Mouse (Mus musculus) hindbrain, embryonic 12.5 days (tissue): ENCODE measurements around the gene Cyld. TPM values are rescaled to one million over a fixed set of nuclear protein-coding genes. Genes with fewer than 3 reads are reported as not detected.

Experiments used
- ATAC-seq: fragments of 200-750 bp; cut with Nextera tagmentation; 2 replicates; pipeline ENCODE4 v1.8.0; 2017; ENCODE audit warnings: moderate TSS enrichment; ENCODE audit not compliant: low FRiP score
- H3K27ac ChIP-seq: fragments of 300-500 bp; sonication (generic); 2 replicates; pipeline ENCODE4 v1.5.1; 2016; ENCODE audit warnings: mild to moderate bottlenecking
- H3K27me3 ChIP-seq: fragments of 300-500 bp; sonication (generic); 2 replicates; pipeline ENCODE4 v1.6.1; 2016; ENCODE audit warnings: mild to moderate bottlenecking
- H3K36me3 ChIP-seq: fragments of 300-500 bp; sonication (generic); 2 replicates; pipeline ENCODE4 v1.6.1; 2016; ENCODE audit warnings: mild to moderate bottlenecking
- H3K4me1 ChIP-seq: fragments of 300-500 bp; sonication (generic); 2 replicates; pipeline ENCODE4 v1.6.1; 2016
- H3K4me2 ChIP-seq: fragments of 300-500 bp; sonication (generic); replicated peaks from 2 replicates; pipeline ENCODE4 v1.6.1; 2016; ENCODE audit warnings: mild to moderate bottlenecking
- H3K4me3 ChIP-seq: fragments of 300-500 bp; sonication (generic); 2 replicates; pipeline ENCODE4 v1.5.1; 2016; ENCODE audit warnings: mild to moderate bottlenecking
- H3K9ac ChIP-seq: fragments of 300-500 bp; sonication (generic); 2 replicates; pipeline ENCODE4 v1.6.1; 2016; ENCODE audit warnings: mild to moderate bottlenecking, moderate library complexity
- H3K9me3 ChIP-seq: fragments of 300-500 bp; sonication (generic); replicated peaks from 2 replicates; pipeline ENCODE4 v1.6.1; 2016; ENCODE audit warnings: mild to moderate bottlenecking
- WGBS: fragments of 180-500 bp; shearing (Covaris S2); methylation state at CpG from one replicate; pipeline ENCODE4 v1.1.7; 2016; 5-methylcytosine and 5-hydroxymethylcytosine counted together
- polyA plus RNA-seq: library from polyadenylated mRNA; unstranded; fragments of >200 nt; fragmentation: Nextera tagmentation; extraction: Ambion mirVana; gene quantifications from 2 replicates; pipeline ENCODE4 v1.2.1, GENCODE M21; 2016

The Cyld gene
- polyA plus RNA-seq, 1 experiment from 2014 or later = 18.3 TPM

- no peak for ATAC-seq
- Histone ChIP-seq H3K27ac (no peak overlapping the region), H3K4me2 (no peak overlapping the region), H3K4me1 (no peaks in the 10 kb centered on the region; the same call in 1 of the 2 replicates), H3K4me3 (no peak overlapping the region), H3K27me3 (0 out of 2 replicates have a peak, but pooled peaks cover 9% of the 10 kb centered on the region), H3K9ac (no peak overlapping the region), H3K9me3 (no peaks in the 10 kb centered on the region), H3K36me3 (no peaks in the 10 kb centered on the region)
- WGBS = 63% methylated on average over 7 of the region's 7 CpGs
These were observed 4.9 kb upstream of the Cyld start for GRCm38 (mm10) chr8:88691961-88692360.

DNA sequence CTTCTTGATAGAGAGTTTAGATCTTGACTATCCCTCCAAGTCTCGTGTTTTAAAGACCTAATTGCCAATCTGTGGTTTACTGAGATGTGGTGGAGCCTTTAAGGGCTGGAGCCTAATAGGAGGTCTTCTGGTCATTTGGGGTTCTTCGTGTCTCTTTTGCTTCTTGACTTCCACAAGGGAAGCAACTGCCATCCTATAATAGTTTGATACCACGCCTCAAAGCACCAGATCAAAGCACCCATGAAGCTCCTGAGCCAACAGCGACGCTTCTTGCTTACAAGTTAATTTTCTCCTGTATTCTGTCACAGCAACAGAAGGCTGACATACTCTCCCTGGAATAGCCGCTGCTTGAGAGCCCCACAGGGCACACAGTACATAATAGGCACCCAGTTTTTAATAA, 4.0 kb upstream of the Cyld start:
- peaks cover 4% of the 10 kb centered on the region for H3K4me1 ChIP-seq
- H3K9me3 ChIP-seq = no peaks in the 10 kb centered on the region
- H3K36me3 ChIP-seq = no peaks in the 10 kb centered on the region
- H3K4me3 ChIP-seq = no peak overlapping the region
- no peak for ATAC-seq
- no peak overlapping the region for H3K4me2 ChIP-seq
- no peak overlapping the region for H3K27ac ChIP-seq
- 81% methylated on average over 6 of the region's 6 CpGs for WGBS
- H3K27me3 ChIP-seq = 0 out of 2 replicates have a peak, but pooled peaks cover 9% of the 10 kb centered on the region
- H3K9ac ChIP-seq = no peak overlapping the region

- H3K4me1 ChIP-seq = peaks cover 6% of the 10 kb centered on the region
- no peak overlapping the region for H3K9ac ChIP-seq
- H3K27me3 ChIP-seq = 0 out of 2 replicates have a peak, but pooled peaks cover 9% of the 10 kb centered on the region
- no peak overlapping the region for H3K4me2 ChIP-seq
- ATAC-seq = no peak
- H3K9me3 ChIP-seq = no peaks in the 10 kb centered on the region
- H3K36me3 ChIP-seq = no peaks in the 10 kb centered on the region
- H3K4me3 ChIP-seq = no peak overlapping the region
- WGBS = 70% methylated on average over 4 of the region's 4 CpGs
- no peak overlapping the region for H3K27ac ChIP-seq
These were observed 3.5 kb upstream of the Cyld start for GRCm38 (mm10) chr8:88693376-88693775.

GRCm38 (mm10) chr8:88694291-88694690, 2.5 kb upstream of the Cyld start:
- no peak for ATAC-seq

GRCm38 (mm10) chr8:88696228-88696627, 600 bp upstream of the Cyld start:
- 0 out of 2 replicates have a peak, but pooled peaks have one; percentile 2 for ATAC-seq
- H3K4me1 ChIP-seq = peaks cover 6% of the 10 kb centered on the region
- H3K4me3 ChIP-seq = peak overlapping the region; percentile 73
- H3K4me2 ChIP-seq = peak overlapping the region; percentile 46
- H3K9ac ChIP-seq = no peak overlapping the region
- no peak overlapping the region for H3K27ac ChIP-seq
- H3K9me3 ChIP-seq = no peaks in the 10 kb centered on the region
- WGBS = 26% methylated on average over 7 of the region's 7 CpGs
- 0 out of 2 replicates have a peak, but pooled peaks cover 6% of the 10 kb centered on the region for H3K27me3 ChIP-seq
- no peaks in the 10 kb centered on the region for H3K36me3 ChIP-seq

More at GRCm38 (mm10) chr8:88694291-88694690, 2.5 kb upstream of the Cyld start:
- Histone ChIP-seq H3K27me3 (0 out of 2 replicates have a peak, but pooled peaks cover 9% of the 10 kb centered on the region), H3K36me3 (no peaks in the 10 kb centered on the region), H3K9ac (no peak overlapping the region), H3K27ac (no peak overlapping the region), H3K4me3 (no peak overlapping the region), H3K4me1 (peaks cover 6% of the 10 kb centered on the region), H3K9me3 (no peaks in the 10 kb centered on the region), H3K4me2 (no peak overlapping the region)
- WGBS = 67% methylated on average over 7 of the region's 7 CpGs

DNA sequence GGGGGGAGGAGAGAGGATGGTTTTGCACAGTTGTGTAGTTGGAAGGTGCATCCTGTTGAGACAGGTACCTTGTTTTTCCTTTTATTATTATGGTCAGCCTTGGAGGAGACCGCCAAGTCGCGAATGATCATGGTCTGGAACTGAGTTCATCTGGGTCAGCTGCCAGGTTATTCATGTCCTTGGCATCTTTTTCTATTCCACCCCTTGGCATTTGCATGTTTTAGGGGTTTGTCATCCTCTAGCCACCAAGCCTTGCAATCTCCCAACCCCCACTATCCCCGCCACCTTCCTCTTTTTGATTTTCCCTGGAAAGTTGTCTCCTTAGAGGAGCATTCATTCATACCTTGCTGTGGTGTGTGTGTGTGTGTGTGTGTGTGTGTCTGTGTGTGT, 809 bp downstream of the Cyld start:
- no peak; the same call in 1 of the 2 replicates for ATAC-seq
- H3K36me3 ChIP-seq = no peaks in the 10 kb centered on the region
- peaks cover 6% of the 10 kb centered on the region for H3K4me1 ChIP-seq
- H3K9ac ChIP-seq = peak overlapping the region; percentile 78
- H3K9me3 ChIP-seq = no peaks in the 10 kb centered on the region
- H3K4me3 ChIP-seq = peak overlapping the region; percentile 73
- H3K27ac ChIP-seq = no peak overlapping the region
- WGBS = 27% methylated on average over 4 of the region's 4 CpGs
- H3K4me2 ChIP-seq = peak overlapping the region; percentile 65
- 0 out of 2 replicates have a peak, but pooled peaks cover 6% of the 10 kb centered on the region for H3K27me3 ChIP-seq

- Histone ChIP-seq H3K9ac (peak overlapping the region; percentile 78; the same call in 1 of the 2 replicates), H3K4me3 (peak overlapping the region; percentile 73), H3K27me3 (0 out of 2 replicates have a peak, but pooled peaks cover 6% of the 10 kb centered on the region), H3K9me3 (no peaks in the 10 kb centered on the region), H3K27ac (no peak overlapping the region), H3K4me1 (peaks cover 6% of the 10 kb centered on the region), H3K4me2 (peak overlapping the region; percentile 65), H3K36me3 (no peaks in the 10 kb centered on the region)
- 24% methylated on average over 2 of the region's 2 CpGs for WGBS
- no peak for ATAC-seq
These were observed 1.2 kb downstream of the Cyld start for GRCm38 (mm10) chr8:88698048-88698447.

DNA sequence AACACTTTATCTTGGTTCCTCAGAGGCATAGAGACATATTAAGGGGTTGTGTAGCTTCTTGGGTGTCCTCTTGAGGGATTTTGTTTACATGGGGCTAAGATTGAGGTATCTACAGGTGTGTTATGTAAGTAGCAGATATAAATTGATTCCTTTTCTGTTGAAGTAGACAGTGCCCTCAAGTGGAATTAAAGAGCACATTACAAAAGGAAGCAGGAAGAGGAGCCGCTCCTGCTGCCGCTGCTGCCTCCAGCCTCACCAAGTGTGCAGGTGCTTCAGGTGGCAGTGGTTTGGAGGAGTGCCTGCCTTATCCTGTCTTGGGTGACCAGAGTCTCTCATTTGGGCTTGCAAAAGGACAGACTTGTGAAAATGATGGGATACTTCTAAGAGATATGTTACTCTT, 4.8 kb downstream of the Cyld start:
- 49% methylated on average over 2 of the region's 2 CpGs for WGBS
- H3K4me2 ChIP-seq = no peak overlapping the region
- ATAC-seq = no peak

GRCm38 (mm10) chr8:88702816-88703215, 6.0 kb downstream of the Cyld start:
- Histone ChIP-seq H3K9ac (no peak overlapping the region), H3K9me3 (no peaks in the 10 kb centered on the region), H3K4me2 (no peak overlapping the region), H3K4me1 (peaks cover 2% of the 10 kb centered on the region), H3K36me3 (no peaks in the 10 kb centered on the region), H3K27ac (no peak overlapping the region), H3K27me3 (no peaks in the 10 kb centered on the region), H3K4me3 (no peak overlapping the region)
- ATAC-seq = no peak
- 88% methylated on average over 3 of the region's 3 CpGs for WGBS

More for the DNA sequence above, 4.8 kb downstream of the Cyld start:
- no peaks in the 10 kb centered on the region for H3K36me3 ChIP-seq
- no peaks in the 10 kb centered on the region for H3K9me3 ChIP-seq
- no peak overlapping the region for H3K9ac ChIP-seq
- H3K27ac ChIP-seq = no peak overlapping the region
- H3K4me3 ChIP-seq = no peak overlapping the region
- H3K27me3 ChIP-seq = no peaks in the 10 kb centered on the region
- peaks cover 6% of the 10 kb centered on the region for H3K4me1 ChIP-seq

GRCm38 (mm10) chr8:88723256-88723963, 26.6 kb downstream of the Cyld start:
- H3K36me3 ChIP-seq = peaks cover 9% of the 10 kb centered on the region; the same call in 1 of the 2 replicates
- no peaks in the 10 kb centered on the region for H3K4me1 ChIP-seq
- no peaks in the 10 kb centered on the region for H3K9me3 ChIP-seq
- H3K4me2 ChIP-seq = no peak overlapping the region
- H3K27ac ChIP-seq = no peak overlapping the region
- no peaks in the 10 kb centered on the region for H3K27me3 ChIP-seq
- H3K4me3 ChIP-seq = no peak overlapping the region
- ATAC-seq = no peak
- no peak overlapping the region for H3K9ac ChIP-seq
- WGBS = 95% methylated on average over 2 of the region's 2 CpGs

DNA sequence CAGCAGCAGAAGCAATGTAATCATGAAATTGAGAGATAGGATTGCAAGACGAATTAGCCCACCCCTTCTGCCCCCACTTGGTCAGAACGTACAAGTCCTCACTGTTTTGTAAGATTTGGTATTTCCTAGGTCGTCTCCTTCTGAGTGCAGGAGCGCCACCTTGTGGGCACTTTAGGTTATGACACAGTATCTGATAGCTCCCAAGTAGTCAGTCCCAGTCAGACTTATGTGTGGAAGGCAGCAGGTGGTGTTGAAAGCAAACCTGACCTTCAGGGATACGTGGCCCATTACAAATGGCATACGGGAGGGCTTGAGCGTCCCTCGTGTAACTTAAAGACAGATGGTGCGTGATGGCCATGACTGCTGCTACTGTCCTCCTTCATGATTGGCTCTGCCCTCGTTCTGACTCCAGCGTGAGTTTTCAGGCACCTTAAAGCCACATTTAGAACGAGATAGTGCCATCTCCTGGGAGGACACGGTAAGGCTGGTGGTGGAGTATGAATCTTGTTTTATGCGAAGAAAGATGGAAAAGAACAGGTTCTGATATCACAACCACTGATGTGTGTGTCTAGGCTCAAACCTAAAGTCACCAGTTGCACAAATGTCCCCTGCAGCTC, 58.5 kb downstream of the Cyld start:
- no peaks in the 10 kb centered on the region for H3K36me3 ChIP-seq
- H3K9me3 ChIP-seq = no peaks in the 10 kb centered on the region
- no peak overlapping the region for H3K9ac ChIP-seq
- peak; percentile 71 for ATAC-seq
- peak overlapping the region; percentile 37 for H3K4me2 ChIP-seq
- 2% methylated on average over 14 of the region's 14 CpGs for WGBS
- H3K4me1 ChIP-seq = peaks cover 6% of the 10 kb centered on the region
- no peak overlapping the region for H3K27ac ChIP-seq
- no peak overlapping the region for H3K4me3 ChIP-seq
- H3K27me3 ChIP-seq = peaks cover 10% of the 10 kb centered on the region; the same call in 1 of the 2 replicates

GRCm38 (mm10) chr8:88761980-88762379, 65.2 kb downstream of the Cyld start:
- WGBS = 87% methylated on average over 12 of the region's 12 CpGs
- no peak for ATAC-seq
- 0 out of 2 replicates have a peak, but pooled peaks cover 7% of the 10 kb centered on the region for H3K27me3 ChIP-seq
- H3K27ac ChIP-seq = no peak overlapping the region
- no peaks in the 10 kb centered on the region for H3K9me3 ChIP-seq
- H3K4me3 ChIP-seq = no peak overlapping the region
- no peak overlapping the region for H3K9ac ChIP-seq
- no peak overlapping the region for H3K4me2 ChIP-seq
- no peaks in the 10 kb centered on the region for H3K36me3 ChIP-seq
- peaks cover 3% of the 10 kb centered on the region; the same call in 1 of the 2 replicates for H3K4me1 ChIP-seq
